Mouse (Mus musculus) left cerebral cortex, postnatal 10 days (tissue): ENCODE results near the gene Lancl1. TPM values are rescaled to one million over a fixed set of nuclear protein-coding genes. Genes with fewer than 3 reads are reported as not detected.
A peak's percentile ranks its signal among the peaks of the same experiment; 100 is the strongest.

Source experiments
- DNase-seq, 2 experiments: peaks; one replicate each; pipeline ENCODE4 v3.0.0; 2021 to 2022; ENCODE audit warnings: low spot score in 2 of 2, mixed read lengths in 1 of 2; ENCODE audit errors: extremely low spot score in 1 of 2
- intact Hi-C: fragments of 180-260 bp; cut with DNase I; formaldehyde crosslinking; loops from one replicate; pipeline ENCODE4 v1.15.1; 2025
- total RNA-seq, 2 experiments: library from RNA; stranded (reverse); gene quantifications; 2 replicates each; pipeline ENCODE4 v1.2.3; 2021

Lancl1 gene
- total RNA-seq: 100 to 1,000 TPM; 154 to 161 TPM

DNA sequence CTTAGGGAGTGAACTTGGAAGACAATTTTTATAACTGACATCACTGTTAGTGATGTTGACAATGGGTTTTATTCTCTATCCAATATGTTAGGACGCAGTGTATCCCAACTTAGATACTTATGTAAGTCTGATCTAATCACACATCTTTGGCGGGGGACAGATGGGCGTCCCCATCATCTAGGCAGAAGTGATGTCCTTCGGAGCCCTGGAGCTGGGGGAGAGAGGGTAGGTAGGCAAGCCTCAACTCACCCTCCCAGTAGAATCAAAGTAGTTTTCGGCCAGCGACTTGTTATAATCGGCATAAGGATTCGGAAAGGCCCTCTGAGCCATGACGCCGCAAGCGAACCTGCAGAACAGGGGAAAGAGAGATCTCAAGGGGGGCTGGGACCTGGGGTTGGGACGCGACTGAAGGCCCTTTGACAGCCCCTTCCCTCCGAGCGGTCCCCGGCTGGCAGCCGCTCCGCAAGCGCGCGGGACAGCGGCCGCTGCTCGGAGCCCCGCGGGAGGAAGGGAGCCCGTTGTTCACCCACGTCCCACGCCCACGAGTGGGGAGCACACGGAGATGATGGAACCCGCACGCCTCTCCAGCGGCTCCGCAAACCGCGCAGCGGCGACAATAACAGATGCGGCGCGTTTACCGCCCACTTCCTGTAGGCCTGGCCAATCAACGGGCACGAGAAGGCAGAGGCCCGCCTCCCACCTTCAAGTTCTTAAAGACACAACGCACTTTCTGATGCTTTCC lies at the start of gene Lancl1:
TSS of gene Lancl1 (minus strand) at position 627 of the 742 bp plus-strand sequence.
- intact Hi-C loops: no loop called here
- peak; percentile 91 to 93 for DNase-seq

DNA sequence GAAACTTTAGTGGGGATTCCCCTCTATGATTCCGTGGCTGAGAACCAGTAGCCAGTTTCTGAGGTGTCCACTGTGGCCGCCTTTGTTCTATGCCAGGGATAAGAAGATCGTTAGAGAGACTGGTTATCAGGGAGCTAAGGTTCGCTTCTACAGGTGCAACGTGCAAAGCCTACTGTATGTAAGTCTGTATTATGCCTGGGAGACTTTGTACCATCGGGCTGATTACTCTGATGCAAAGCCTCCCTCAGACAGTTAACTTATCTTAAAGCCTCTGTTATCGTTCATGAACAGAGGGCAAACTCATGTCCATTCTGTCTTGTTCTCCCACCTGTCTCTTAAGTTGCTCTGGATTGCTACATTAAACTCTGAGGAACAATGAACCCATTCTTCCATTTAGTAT lies 40.5 kb upstream of the Lancl1 start:
- intact Hi-C loops: no loop called here

DNA sequence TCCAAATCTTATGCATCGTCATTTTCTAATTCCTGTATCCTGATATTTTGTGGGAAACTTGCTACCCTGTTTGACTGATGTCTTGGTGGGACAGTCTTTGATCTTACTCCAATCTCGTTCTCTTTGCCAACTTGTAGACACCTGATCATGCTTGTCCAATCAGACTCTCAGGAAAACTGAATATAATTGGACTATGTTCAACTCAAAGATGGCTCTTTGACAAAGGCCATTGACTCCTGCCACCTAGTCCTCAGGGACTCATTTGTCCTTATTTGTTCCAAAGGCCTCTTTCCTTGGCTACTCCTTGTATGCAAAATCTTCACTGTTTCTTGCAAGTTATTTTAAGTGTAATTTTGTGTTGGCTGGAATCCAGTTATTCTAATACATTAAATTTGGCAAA lies 40.0 kb upstream of the Lancl1 start:
- intact Hi-C loops: no loop called here
- DNase-seq: no peak

More for the DNA sequence above, 40.5 kb upstream of the Lancl1 start:
- DNase-seq: no peak

DNA sequence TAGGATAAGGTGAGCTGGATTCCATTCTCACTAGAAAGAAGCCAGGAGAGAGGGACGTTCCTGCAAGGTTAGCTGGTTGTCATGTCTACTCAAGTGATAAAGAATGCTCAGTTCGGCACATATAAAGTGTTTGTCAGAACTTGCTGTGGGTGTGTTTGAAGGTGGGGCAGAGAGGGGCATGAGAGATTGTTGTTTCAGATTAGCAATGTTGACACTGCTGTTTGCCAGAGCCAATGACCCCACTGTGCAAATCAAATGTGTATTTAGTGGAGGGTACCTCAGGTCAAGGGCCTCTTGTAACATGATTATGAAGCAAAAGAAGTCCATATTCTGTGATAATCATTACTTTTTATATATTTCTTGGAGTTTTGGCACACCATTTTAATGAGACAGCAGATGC lies 39.1 kb upstream of the Lancl1 start:
- intact Hi-C loops: no loop called here

DNA sequence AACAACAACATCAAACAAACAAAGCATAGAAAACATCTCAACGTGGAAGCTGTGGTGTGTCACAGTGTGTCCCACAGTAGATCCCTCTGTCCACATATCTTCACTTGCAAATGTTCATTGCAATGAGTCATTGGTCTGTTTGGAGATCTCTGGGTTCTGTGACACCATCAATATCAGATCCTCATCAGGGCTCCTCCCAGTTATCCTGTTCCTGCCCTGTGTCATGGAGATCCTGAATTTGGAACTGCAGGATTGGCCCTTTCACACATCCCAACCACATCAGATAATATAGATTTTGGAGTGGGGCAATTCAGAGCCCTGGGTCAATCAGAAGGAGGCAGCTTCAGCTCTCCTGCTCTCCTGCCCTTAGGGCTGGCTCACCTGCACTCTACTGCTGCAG lies 28.9 kb upstream of the Lancl1 start:
- intact Hi-C loops: no loop called here
- no peak for DNase-seq

More for the DNA sequence above, 39.1 kb upstream of the Lancl1 start:
- DNase-seq: no peak

DNA sequence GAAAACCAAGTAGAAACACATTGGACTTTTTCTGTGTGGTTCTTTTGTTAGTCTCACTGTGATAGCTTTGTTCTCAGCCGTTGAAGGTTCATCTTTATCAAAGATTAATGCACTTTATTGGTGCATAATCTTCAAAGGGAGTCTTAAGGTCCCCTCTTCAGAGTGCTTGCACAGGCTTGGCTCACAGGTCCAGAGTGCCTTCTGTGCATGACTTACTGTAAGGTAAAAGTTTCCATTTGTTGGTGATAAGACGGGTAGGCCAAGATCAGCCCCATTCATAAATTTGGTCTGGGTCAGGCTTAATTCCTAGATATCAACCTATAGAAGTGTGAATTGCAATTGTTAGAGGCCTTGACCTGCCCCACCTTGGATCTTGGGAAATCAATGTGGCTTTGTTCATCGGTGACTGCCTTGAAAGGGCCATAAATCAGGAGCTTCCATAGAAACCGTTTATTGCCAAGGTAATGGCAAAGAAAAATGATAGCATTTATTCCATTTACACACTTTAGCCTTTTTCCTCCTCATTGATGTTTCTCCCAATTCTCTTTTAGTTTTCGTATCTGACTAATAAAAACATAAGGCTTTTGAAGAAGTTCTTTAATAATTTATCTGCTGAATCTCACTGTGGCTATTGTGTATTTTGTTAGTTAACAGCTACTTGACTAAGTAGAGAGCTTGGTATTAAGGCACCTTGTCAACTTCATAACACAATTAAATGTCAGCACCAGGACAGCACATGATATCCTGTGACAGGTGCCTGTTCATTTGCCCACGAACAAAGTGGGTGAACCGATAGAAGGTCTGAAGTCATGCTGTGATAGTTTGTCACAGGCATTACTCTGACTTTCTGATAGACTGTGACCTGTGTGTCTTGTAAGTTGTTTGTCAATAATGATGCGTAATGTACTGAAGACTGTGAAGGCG lies 26.9 kb upstream of the Lancl1 start:
- intact Hi-C loops: no loop called here
- DNase-seq: no peak

DNA sequence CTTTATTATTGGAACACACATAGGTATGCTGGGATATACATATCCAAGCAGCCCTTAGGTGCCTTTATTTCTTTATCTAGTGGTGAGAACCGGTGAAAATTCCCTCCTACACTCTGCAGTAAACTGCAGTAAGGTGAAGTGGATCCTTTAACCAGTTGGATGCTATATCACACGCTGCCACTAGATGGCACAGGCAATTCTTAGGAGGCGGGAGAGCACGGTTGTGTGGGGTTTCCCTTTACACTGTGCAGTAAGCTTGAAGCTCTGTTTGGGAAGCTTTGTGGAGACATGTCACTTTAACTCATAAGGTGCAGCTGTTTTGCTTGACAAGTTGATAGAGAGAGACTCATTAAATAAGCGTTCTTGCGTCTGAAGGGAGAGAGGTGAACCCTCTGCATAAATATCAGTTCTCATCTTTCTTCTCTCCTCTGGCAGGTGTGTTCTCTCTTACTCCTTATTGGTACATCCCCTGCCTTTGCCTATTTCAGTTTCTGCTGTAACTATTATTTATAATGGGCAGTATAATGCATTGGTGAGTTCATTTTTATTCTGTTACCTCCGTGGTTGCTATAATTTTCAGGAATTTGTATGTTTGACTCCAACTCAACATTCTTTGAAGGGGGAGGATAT lies 22.9 kb upstream of the Lancl1 start:
- intact Hi-C loops: no loop called here
- DNase-seq: peak; percentile 70 to 79

DNA sequence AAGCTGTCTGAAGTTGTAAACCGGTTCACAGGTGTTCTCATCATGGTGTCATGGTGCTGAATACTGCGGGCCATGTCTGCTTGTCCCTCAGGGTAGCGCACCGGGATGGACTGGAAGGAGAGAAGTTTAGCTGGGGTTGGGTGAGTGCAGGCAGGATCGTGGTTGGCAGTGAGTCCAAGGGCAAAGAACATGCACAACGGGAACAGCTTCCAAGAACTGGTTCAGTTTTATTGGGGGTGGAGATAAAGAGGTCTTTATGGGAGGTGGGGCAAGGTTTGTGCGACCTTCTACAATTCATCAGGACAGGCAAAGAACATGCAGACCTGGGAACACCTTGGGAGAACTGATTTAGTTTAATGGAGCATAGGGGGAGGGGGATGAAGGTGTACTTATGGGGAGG lies 17.1 kb upstream of the Lancl1 start:
- DNase-seq: no peak
- intact Hi-C loops: no loop called here

DNA sequence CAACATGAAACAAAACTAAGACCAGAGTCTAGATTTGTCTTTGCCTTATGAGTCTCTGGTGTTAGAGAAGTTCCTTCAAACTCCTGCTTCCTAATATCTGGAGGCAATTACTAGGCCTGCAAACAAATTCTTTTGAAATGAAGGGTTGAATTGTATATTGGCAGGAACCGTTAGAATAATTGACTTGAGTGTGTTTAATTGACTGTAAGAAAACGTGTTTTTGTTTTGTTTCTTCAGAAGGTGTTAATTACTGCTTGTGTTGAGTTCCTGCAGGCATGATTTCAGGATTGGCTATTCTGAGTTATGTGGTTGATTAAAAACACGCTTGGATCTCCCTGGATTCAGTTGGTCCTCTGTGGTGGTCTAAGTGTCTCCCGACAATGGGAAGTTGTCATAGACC lies 14.0 kb upstream of the Lancl1 start:
- intact Hi-C loops: no loop called here
- no peak for DNase-seq

DNA sequence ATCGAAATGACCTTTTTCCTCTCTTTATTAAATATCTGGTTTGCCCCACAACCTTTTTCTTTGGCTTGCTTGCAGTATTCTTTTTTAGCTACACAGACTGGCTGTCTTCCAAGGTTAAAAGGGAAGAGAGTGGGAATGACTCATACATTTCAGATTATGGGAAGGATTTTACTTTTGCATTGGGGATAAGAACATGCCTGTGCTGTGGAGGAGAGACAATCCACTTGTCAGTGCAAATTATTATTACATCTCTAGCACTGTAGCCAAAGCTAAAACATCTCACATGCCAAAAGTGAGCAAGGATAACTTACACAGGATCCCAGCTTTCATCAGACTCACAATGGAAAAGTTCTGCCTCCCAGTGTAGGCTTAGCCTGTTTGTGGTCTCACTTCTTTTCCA lies 10.9 kb upstream of the Lancl1 start:
- intact Hi-C loops: no loop called here
- DNase-seq: no peak

DNA sequence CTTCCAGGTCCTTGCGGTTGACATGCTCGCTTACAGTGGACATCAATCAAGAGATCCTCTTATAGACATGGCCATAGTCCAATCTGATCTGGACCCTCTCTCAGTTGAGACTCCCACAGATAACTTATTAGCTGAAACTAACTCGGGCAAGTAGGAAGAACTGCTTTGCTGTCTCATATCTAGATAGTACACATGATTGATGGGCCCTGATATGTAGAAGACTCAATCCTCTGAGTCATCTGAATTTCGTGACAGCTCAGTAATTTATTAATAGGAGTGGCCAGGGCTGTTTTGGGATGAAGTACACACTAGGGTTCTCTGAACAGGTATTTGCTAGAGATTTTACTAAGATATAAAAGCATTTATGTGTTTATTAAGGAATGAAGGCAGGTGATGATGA lies 10.0 kb upstream of the Lancl1 start:
- intact Hi-C loops: no loop called here
- no peak for DNase-seq

DNA sequence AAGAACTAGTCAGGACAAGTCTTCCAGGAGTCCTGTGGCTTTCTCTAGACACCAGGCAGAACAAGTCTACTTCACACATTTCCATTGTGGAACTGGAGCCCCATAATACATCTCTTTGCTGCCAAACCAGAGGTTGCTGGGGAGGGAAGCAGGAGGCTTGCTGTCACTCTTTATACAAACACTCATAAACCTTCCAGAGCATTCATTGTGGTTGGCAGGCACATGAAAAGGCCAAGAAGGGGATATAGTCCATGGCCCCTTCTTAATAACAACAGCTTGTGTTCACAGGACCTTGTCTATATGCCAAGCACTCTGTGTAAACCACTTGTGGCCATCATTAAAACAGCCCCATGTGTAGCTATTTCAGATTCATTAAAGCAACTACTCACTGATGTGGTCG lies 6.4 kb upstream of the Lancl1 start:
- intact Hi-C loops: no loop called here

DNA sequence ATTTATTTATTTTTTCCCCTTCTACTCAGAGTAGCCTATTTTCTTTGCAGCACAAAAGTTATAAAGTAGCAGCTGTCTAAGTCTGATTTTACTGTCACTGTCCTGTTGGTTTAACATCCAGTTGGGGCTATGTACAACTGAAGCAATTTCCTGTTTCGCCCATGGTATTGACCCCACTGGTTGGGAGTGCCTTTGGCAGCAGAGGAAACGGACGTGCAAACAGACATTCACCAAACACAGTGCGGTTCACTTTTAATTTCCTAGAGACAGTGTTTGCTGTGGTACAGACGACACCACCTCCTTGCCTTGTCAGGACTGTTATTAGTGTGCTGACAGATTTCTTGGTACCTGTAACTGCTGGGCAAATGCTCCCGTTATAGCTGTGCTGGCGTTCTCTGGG lies 3.9 kb upstream of the Lancl1 start:
- intact Hi-C loops: no loop called here
- no peak for DNase-seq

More for the DNA sequence above, 6.4 kb upstream of the Lancl1 start:
- DNase-seq: no peak

DNA sequence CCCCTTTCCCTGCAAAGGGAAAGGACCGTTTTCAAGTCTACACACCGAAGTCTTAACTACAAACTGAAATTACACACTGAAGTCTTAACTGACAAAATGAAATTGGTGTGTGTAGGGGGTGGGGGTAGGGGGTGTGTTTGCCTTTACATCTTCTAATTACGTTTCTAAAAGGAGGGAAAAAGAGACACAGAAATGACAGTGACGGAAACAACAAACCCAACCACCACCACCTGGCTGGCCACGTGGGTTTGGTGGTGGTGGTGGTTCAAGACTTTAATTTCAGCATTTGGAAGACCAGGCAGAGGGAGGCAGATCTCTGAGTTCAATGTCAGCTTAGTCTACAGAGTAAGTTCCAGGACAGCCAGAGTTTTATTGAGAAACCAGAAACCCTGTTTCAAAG lies 411 bp upstream of the Lancl1 start:
- DNase-seq: no peak

DNA sequence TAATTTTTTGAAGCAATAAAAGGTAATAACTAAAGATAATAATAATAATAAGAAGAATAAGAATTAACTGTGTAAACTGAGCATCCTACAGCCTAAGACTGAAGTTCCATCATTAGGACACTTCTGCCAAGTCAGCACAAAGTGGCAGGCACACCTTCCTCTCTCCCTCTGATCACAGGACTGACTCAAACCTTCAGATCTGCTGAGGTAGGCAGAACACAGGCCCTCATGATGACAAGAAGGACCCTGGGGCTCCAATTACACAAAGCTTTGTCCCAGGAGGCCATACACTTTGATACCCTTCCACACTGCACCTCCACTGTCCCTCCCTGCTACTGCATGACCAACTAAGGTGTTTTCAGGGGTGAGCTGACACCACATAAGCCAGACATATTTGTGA lies 1.5 kb downstream of the Lancl1 start:
- DNase-seq: no peak
- intact Hi-C loops: no loop called here

More for the DNA sequence above, 411 bp upstream of the Lancl1 start:
- intact Hi-C loops: no loop called here

DNA sequence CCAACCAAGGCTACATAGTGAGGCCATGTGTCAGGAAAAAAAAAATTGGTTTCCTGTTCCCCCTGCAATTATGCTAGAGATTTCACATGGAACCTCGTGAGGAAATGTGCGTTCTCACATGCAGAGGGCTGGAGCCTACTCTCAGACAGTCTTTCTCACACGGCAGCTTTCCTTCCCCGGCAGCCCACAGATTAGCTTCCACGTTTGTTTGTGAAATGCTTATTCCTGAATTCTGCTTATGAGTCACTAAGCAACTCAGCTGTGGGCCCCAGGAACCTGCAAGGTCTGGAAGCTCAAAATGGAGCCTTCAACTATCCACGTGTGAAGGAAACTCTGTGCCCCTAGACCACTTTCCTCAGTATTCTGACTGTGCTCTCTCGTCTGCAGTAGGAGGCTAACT lies 5.4 kb downstream of the Lancl1 start:
- intact Hi-C loops: no loop called here
- DNase-seq: no peak

DNA sequence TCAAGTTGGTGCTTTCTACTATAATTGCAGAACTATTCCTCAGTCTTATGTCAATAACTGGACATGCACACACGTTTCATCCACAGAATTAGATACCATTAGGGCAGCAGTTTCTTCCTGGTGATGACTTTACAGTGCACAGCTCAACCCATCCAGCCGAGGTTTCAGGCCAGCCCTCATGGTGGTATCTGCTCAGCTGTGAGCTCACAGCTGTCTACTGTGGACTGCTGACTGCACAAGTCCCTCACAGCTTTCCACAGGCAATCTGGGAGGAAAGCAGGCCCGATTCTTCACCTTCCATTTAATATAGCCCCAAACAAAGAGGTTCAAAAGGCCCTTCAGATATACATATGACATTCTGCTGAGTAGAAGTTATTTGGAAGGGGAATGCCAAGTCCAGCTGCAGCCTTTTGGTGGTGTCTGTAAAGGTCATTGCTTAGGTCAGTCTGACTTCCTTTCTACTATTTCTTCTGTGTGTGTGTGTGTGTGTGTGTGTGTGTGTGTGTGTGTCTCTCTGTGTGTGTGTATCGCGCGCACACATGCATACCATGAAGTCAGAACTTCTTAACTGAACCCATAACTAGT lies 11.7 kb downstream of the Lancl1 start:
- DNase-seq: no peak
- intact Hi-C loops: no loop called here

DNA sequence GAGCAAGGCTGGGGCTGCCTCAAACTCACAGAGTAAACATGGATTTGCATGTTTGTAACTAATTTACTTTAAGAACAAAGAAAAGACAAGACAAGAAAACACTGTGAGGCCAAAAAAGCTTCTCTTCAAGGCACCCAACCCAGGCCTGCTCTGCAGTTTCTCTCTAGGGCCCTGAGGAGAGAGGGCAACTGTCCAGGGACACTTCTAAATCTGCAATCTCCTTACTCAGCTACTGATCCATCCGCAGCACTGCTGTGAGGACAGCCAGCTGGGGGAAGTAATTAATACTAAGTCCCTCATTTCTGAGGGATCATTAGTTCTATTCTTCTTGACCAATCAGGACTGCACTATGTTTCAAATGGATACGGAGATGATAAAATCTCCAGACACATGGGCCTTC lies 12.5 kb downstream of the Lancl1 start:
- intact Hi-C loops: no loop called here
- DNase-seq: no peak

DNA sequence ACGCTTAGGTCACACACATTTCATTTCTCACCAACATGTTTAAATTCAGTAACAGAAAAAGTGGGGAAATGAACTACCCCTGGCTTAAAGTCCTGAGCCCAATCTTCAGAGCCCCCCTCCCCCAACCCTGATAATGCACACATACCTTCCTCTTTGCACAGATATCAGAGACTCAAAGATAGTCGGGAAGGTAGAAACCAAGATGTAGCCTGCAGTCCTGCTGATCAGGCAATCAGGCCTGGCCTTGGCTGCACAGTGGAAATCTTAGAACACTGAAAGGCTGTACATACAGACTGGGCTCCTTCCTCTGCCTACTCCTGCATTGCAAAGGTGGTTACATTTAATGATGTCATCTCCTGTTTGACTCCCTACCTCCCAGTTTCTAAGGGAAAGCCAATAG lies 15.9 kb downstream of the Lancl1 start:
- no peak for DNase-seq
- intact Hi-C loops: no loop called here
